Mouse (Mus musculus) c-Kit-positive CD71-positive TER-119-negative erythroid progenitor cells, embryonic 14.5 days (primary cell): ENCODE measurements at regions not wholly inside any gene's neighbourhood (a gene's known extent, or its start where the extent isn't known, plus 50 kb on each side); places are given as distances from the start of the nearest gene placed in this dataset.

Experiments used
- DNase-seq: peaks from one replicate; pipeline ENCODE4 v3.0.0-alpha.2; 2013; ENCODE audit warnings: low read depth

DNA sequence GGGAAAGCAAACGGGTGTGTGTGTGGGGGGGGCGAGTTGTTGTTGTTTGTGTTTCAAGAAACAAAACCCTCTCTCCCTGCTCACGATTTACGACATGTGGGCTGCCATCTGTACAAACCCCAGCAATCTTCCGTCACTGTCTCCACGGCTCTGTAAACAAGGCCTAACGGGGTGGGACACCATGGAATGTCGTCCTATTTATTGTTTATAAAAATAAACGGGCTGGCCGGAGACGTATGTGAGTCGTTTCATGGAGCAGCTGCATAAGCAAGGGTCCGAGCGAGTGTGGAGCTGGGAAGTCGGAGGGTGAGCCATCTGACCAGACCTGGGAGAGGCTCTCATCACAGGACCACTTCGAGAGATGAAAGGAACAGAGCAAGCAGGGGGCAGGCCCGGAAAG, 141.4 kb upstream of the Sall1 start:
- no peak for DNase-seq

DNA sequence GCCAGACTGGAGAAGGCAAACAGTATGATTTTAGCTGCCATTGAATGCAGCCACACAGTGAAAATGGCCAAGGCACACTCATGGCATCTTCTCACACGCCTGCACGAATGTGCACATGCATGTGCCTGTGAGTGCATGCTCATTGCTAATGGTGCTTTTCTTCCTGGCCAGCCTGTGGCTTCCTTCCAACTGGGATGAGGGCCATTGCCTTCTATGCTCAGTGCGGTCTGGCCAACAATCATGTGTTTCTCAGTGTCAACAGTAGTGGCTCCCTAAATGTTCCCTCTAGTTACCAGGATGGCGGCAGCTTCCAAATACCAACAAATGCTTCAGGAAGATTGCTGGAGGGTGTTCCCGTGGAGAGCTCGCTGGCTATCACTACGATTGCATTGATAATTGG, 131.7 kb upstream of the Sall1 start:
- no peak for DNase-seq

DNA sequence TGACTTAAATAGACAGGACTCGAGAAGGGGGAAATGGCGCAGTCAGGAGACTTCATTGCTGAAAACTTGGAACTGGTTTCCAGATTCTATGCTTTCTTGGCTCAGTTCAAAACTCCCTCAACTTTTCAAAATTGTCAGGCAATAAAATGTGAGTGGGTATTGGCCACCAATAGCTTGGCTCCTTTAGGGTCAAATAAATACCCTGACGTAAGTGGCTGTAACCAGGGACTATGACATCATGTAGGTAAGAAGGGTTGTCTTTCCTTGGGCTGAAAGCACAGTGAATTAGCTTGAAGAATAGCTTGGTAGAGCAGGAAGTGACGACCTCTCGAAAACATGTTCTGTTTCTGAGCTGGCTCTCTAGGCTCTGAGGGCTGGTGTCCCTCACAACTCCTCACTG, 127.6 kb upstream of the Sall1 start:
- DNase-seq = no peak

DNA sequence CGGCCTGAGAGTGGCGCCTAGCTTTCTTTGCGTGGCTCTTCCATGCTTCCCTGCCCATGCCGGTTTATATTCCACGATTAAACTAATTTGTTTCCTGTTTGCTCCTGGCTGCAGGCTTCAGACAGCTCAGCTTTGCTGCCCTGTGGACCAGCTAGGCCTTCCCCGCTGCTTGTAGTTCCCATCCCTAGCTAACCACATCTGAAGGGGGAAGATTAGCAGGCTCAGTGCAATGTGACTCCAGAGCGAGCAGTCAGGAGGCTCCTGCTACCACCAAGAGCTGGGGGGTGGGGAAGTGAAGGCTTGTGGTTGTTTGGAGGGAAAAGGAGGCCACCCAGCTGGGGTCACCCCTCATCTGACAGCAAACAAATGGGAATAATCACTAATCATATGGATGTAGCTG, 125.5 kb upstream of the Sall1 start:
- DNase-seq = no peak

DNA sequence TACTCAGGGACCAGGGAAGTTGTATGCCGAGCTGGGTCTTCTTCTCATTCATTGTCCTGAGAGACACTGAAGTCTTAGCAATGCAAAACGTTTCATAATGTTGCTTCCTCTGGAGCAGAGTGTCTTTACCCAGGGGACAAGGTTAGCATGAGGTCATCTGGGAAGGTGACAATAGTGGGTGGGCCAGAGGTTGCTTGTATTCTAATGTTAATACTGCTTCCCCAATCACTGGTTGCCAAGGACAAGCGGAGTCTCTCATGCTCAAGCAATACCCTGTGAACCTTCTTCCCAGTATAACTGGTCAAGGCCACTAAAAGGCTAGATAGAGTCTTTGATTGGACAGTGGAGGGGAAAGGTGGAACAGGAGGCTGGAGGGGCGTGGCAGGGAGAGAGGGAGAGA, 123.1 kb upstream of the Sall1 start:
- no peak for DNase-seq

DNA sequence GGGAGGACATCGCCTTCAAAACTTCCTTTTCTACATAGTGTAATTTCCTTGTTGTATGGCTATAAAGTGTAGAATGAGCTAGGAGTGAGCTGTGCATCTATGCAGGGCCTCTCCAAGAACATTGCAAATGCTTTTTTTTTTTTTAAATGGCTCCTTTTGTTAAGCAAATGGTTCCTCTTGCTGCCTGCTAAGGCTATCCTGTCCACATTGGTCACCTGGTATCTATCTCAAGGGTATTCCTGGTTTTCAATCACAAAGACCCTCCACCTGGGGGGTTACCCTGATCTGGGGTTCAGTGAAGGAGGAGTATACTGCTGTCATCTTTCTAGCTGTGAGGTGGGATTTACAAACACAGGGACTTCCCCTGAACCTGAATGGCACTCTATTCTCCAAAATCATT, 112.9 kb upstream of the Sall1 start:
- no peak for DNase-seq

DNA sequence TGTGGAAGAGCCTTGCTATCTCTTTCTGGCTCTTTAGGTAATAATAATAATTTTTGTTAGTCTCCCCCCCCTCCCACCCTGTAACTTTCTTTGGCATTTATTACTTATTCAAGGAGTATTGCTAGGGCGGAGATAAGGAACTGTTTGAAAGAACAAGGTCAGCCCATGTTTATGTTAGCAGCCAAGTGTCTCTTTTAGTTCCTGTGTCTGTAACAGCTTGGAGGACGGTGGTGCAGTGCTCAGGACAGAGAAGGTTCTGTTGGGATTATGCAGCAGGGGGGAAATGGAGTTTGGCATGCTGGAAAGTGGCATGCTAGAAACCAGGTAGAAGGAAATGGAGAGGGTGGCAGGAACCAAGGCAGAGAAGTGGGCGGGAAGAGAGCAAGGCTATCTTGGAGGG, 109.6 kb upstream of the Sall1 start:
- DNase-seq = no peak

DNA sequence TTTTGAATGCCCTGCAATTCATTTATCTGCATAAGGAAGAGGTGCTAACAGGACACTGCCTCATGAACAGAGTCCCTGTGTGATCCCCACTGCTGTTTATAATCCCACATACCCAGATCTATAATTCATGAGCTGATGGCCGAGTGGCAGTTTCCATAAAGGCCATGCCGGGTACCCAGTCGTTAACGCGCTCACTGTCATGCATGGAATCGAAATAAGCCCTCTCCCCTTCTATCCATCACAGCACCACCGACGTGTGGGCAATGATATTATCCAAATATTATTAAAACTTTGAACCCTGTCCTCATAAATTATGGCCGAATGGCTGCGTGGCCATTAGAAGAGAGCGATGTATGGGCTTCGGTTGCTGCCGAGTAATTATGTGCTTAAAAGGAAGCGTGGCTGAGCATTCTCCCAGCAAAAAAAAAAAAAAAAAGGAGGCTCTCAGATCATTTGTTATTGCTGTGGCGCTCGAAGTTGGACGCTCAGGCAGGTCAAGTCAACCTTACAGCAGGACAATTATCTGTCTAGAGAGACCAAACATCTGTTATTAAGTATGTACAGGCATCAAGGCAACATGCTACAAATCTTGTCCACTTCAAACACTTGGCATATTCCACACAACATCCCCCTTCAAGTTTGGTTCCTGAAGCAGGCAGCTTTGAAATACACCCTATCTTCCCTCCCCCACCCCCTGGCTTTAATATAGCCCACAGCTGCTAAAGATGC, 109.1 kb upstream of the Sall1 start:
- no peak for DNase-seq

DNA sequence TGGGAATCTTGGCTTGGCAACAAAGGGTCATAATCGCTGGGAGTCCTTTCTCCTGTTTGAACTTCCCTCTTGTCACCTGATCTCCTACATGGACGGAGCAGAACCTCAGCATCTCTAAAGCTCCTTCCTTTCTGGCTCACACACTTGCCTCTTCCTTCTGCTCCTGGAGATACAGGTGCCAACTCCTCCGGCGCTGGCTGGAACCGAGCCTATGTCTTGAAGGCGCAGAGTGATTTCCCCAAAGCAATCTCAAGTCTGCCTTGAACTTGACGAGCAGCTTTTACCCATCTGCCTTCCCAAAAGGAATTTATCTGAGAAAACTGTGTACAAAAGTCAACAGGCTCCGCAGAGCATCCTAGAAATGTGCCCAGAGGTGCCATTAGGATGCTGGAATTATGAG, 108.4 kb upstream of the Sall1 start:
- DNase-seq = no peak

DNA sequence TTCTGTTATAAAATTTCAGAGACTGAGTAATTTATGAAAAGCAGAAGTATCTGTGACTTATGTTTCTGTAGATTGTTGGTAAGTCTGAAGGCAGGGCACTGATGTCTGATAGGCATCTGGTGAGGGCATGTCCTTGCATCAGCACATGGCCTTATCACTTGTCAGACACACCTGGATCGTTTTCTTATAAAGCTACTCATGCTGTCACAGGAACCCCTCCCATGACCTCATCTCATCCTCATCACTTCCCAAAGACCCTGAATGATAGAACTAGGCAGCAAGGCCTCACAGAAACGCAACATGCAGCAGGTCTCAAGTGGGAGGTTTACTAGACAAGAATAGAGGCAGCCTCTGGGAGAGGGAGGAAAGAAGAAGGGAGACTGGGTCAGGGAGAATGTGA, 107.0 kb upstream of the Sall1 start:
- DNase-seq = no peak

DNA sequence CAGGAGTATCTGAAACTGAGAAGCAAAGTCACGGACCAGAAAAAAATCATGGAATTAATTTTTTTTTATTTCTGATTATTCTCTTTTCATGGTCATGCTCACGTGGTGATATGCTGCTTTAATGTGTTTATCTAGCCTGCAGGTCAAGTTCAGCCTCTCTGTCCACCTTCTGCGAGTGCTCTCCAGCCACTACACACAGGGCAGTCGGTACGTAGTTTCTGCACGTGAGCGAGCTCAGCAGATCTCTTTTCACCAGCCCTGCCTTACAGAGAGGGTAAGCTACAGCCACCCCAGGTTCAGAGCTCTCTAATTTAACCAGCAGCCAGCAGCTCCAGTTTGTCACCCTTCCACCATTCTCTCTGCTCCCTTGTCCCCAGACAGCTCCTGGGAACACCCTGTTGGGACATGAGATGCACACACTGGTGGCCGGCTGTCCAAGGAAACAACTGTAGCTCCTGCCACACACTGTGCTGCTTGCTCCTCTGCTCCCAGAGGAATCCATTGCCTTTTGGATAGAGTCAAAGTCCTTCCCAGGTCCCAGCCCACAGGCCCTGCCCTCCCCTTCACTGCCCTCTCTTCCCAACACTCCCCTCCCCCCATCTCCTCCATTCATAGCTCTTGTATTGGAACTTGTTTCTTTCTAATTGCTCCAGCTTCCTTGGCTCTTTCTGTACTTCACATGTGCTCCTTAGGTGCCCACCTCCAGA, 97.7 kb upstream of the Sall1 start:
- DNase-seq = no peak

DNA sequence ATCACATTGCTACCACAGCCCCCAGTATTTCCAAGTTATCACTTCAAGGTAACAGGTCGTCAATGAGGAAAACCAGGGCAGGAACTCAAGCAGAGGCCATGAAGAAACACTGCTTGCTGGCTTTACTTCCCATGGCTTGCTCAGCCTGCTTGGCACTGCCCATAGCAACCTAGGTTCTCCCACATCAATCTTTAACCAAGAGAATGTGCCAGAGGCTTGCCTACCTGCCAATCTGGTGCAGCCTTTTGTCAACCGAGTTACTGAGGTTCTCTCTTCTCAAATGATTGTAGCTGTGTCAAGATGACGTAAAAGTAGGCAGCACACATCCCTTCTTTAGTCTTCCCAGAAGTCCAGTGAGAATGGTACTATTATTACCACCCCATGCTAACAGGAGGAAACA, 95.9 kb upstream of the Sall1 start:
- DNase-seq = no peak

DNA sequence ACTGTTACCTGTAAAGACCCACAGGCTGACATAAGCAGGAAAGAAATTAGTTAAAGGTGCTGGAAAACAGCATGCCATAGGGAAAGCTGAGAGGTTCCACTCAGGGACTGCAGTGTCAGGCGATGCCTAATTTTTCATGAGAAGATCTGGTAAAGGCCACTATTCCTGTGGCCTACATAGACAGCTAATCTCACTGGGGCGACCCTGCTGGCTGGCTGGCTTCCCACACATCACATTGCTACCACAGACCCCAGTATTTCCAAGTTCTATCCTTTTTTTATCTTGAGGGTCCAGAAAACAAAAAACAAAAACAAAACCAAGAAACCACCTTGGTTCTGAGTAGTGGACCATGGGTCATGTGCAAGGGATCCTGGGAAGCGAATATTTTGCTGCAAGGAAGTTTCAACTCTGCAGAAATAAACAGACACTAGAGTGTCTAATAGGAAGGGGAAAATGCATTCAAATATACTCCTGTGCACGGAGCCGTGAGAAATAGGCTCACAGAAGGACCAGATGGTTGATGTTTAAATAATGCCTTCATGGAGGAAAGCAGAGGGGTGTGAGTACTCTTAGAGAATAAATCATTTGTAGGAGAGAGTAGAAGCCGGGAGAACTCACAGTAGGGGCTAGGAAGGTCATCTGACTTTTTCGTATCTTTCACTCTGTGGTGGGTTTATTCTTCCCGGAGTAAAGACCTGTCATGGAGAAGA, 94.6 kb upstream of the Sall1 start:
- DNase-seq = no peak

DNA sequence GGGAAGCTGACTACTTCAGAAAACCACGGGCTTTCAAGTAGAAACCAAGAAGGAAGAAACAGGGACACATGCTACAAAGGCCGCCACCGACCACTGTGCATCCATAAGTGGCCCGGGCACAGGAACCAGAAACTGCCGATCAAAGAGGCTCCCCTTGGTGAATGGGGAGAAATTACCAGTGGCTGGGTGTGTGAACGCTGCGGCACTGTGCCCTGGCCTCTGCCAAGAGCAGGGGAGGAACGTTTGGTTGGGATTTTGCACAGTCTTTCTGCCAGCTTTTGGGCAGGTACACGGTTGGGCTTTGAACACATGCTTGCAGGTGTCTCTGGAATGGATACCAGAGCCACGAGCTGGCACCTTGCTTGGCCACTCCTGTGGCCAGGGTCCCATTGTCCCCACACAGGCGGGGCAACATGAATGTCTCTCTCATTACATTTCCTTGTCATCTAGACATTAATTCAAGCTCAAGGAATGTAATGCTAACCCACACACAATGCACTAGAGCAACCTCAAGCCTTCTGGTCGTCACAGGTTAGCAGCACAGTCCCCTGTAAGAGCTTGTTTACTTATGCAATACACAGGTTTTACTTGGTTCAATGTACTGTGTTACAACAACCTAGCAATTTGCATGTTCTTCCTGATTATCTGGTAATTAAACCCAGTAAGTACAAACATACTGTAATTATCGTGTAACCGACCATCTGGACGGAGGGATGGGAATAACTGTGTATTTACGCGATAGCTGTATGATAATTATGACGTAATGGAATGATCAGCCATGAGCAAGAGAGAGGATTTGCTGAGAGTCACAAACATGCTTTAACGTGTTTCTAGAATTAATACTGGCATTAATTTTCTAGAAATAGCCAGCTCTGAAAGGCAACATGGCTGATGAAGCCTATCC, 90.9 kb upstream of the Sall1 start:
- no peak for DNase-seq

DNA sequence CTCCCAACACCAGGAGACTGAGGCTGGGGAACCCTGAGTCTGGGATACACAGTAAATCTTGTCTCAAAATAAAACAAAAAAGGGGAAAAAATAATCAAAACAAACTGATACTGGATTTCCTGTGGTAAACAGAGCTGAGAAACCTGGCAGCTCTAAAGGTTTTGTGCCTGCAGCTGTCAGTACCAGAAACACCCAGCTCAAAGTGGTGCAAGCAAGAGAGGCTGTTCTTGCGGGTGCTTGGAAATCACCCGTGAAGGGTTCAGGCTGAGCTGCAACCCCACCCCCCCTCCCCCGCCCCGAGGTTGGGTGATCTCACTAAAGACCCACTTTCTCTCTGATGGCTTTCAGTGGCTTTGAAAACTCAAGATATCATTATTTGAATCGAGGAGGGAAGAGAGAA, 90.1 kb upstream of the Sall1 start:
- no peak for DNase-seq

DNA sequence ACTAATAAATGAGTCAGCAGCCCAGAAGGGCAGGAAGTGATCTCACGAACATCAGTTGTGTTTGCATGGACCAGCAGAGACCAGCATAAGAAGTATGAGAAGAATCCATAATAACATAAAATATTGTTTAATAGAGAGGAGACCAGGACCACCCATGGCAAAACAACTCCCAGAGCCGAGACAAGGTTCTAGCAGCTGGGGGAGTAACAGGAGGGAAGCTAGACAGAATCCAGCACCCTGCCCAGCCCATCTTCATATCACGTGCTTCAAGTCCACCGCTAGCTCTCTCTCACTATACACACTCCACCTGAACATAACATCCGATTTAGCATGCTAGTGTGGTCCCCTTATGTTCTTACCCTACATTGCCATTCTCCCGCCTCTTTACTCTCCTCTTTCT, 77.1 kb upstream of the Sall1 start:
- no peak for DNase-seq

DNA sequence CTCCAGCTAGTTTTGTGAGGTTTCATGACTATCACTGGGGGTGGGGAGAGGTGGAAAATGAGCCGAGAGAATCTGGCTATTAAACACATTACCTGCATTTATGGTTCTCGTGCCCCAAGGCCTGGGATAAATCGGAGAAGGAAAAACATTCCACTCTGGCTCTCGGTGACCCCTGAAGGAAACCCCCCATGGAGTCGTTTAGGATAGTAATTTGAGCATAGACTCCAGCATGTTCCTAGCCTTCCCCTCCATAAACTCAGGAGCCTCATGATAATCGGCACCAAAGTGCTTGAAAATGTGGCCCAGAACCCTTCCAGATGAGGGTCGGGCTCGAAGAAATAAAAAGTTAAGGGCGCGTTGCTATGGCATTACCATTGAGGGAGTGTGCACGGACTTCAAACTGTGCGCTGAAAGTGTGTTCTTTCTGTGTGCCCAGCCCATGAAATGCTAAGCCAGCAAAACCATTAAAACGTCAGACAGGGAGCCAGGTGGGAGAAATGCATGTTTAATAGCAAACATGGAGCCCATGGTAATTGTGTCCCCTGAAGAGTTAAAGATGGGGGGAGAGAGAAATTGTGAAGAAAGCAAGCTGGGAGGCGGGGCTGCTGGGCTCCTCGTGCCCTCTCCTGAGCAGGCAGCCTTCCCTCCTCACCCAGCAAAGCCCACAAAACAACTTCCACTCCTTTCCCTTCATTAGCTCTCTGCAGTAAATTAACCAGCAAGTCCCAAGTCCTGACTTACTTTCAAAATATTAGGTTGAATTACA, 64.1 kb upstream of the Sall1 start:
- no peak for DNase-seq

DNA sequence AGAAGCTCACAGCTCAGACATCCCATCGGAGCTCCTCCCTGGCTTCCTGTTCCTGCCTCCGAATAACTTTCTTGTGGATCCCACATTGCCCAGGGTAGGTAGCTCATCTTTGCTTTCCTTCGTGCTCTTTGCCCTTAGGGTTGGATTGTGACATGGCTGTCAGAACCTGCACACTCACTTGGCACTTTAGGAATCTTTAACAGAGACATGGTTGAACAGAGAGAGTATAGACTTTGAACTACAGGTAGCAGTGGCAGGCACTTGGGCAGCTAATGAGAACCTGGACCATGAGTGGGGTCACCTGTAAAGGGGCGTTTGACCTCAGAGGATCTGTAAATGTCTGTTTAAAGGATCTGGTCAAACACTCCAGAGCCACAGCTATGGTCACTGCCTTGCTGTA, 62.4 kb upstream of the Sall1 start:
- no peak for DNase-seq

DNA sequence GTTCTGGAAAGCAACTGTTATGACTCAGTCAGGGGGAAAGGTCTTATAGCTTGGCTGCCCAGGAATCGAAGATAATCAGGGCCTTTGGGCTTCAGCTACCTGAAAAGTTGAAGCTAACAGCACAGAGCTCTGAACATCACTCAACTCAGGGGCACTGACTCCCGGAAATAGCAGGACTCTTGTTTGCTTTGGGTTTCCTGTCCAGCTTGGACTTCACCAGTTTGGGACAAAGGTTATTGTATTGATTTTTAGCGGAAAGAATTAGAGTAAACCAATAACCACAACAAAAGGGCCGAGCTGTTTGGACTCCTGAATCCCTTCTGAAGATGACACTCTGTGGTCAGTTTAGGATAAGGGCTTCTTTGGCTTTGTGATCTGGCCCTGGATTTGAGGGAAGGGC, 53.4 kb upstream of the Sall1 start:
- DNase-seq = no peak
